Mouse (Mus musculus): ENCODE data around the gene Smyd3.

Smyd3 gene

DNA sequence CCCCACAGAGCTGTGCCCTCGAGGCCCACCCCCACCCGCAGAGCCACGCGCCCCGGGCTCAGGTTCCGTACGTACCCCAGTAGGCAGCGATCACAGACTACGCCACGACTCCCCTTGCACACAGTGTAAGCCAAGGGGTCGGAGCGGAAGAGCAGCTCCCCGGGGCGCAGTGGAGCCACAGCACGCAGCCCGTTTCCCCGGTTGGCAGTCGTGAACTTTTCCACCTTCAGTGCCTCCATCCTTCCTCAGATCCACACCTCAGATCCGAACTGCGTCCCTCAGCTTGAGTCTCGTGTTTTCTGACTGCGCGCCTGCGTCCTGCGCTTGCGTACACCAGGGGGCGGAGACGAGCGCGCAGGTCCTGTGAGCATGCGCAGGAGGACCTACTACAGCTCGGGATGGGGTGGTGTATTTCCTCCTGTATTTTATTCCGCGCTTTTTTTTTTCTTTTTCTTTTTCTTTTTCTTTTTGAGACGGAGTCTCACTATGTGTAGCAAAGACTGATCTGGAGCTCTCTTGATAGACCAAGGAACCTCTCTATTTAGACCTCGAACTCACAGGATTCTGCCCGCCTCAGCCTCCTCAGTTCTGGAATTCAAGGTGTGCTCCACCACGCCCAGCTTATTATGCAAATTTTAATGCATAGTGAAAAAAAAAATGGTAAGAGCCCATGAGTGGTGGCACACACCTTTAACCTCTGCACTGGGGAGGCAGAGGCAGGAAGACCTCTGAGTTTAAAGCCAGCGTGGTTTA, at the start of gene Smyd3:
Gene Smyd3 (minus strand): TSS at position 329 of the 753 bp plus-strand sequence.
- DNase-seq (ENCODE audit: low spot score): peak; percentile 82

DNA sequence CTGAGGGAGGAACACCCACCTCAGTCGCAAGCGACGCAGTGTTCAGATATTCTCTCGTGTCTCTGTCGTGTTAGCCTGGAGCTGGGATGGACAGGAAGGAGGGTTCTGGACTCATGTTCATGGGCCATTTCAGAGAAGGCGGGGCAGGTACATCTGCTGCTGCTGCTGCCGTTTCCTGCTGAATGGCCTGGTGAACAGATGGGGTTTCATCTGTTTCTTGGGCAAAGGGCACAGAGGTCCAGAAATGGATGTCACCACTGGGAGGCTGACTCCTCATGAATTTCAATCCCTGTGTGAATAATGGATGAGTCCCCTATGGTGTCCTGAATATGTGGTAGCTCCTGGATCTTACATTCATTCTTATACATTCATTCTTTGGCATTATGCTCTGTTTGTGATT, 49.7 kb upstream of the Smyd3 start:
- peak; percentile 51 for DNase-seq (ENCODE audit: low spot score)

DNA sequence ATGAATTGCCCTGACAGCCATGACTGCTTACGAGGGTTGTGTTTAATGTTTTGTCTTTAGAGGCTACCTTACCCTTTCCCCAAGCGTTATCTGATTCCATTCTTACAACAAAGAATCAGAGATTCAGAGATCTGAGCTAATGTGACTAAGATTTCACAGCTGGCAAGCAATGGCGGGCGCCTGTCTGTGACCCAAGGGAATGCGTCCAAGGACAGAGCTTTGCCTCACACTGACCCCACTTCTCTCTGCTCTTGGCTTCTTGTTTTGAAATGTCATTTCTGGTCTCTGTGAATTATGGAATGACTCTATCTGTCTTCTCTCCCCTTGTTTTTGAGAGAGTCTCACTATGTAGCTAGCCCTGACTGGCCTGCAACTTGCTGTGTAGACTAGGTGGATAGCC, 46.1 kb upstream of the Smyd3 start:
- DNase-seq (ENCODE audit: low spot score): no peak

DNA sequence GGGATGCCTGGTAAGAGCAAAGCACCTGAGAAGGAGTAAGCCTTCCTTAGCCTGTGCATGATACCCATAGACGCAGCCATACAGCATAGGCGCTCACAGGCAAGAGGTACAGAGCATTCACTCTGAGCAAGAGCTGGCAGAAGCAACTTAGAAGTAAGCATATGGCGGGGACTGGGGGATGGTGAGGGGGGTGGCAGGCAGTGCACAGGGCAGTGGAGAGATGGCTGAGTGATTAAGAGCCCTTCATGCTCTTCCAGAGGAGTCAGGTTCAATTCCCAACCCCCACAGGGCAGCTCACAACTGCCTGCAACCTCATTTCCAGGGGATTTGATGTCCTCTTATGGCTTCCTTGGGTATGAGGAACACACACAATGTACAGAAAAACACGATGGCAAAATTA, 45.4 kb upstream of the Smyd3 start:
- no peak for DNase-seq (ENCODE audit: low spot score)

DNA sequence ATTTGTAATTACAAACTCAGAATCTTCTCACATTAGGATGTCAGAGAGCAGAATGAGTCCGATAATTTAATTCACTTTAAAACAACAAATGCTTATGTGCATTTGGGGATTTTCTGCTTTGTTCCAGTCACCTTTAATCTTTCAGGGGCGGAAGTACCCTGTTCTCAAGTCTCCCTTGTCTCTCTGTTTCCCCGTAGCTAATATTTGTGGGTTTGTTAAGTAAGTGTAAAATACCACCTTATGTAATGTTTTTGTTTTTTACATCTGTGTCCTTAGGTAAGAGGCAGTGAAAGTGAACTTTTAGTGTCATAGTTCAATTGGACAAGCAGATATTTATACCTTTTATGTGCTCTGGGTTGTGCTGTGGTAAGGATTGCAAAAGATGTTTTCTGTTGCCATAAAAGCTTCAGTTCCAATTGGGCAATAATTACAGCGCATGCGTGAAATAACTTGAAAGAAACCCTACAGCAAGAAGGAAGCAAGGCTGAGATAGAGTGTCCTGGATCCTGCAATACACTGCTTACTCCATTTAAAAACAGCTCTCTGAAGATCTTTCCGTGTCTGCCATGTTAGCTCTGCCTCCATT, 43.1 kb upstream of the Smyd3 start:
- DNase-seq (ENCODE audit: low spot score): no peak

DNA sequence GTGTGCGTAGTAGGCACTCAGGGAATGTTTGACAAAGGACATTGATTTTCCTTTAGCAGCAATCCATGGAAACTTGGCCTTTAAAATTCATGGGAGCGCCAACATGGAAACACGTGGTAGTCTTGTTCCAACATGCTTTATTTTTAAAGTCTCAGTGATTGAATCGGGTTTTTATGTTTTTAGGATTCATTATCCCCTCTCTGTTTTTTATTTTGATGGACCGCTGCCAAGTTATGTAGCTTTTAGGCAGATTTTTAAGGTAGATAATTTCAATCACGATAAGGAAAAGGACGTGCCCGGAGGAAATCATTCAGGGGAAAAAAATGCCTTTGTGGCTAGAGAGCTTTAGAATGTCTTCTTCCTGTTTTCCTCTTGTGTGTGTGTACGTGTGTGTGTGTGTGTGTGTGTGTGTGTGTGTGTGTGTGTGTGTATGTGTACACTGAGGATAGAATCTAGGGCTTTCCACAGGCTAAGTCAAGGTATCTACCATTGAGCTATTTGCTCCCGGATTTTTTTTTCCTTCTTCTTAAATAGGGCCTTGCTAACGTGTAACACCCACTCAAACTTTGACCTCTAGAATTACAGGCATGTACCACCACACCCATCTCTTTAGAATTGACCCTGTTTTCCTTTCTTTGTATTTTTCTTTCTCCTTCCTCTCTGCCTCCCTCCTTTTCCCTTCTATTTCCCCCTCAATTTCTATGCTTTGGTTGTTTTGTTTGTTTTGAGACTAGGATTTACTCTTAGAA, 41.8 kb upstream of the Smyd3 start:
- DNase-seq (ENCODE audit: low spot score): no peak

DNA sequence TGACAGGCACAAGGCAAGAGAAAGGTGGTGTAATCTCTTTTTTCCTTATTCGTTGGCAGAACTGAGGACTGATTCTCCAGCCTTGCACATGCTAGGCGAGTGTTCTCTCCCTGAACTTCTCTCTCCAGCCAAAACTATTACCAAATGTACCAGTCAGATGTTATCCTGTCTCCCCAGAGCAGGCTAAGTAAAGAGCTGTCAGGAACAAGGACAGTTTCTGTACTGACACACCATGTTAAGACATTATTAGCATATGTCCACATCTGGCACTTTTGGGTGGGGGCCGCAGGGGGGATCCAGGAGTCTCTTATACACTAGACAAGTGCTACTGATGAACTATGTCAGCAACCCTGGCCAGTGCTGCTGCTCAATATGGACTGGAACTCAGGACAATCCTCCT, 39.1 kb upstream of the Smyd3 start:
- no peak for DNase-seq (ENCODE audit: low spot score)

DNA sequence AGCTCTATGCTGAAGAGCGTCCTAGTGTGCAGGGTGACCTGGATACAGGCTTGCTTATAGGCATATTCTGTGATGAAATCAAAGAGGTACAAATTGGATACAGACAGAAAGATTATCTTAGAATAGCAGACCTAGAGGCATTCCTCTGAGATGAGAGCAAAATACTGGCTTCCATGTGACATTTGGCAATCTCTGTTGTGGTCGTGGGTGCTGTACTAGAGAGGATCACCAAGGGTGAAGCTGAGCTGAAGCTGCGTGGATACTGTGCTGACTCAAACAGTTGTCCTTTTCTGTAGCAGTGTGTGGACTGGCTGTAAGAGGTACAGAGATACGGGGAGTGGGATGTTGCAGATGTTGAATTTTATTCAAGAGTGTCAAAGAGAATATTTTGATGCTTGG, 36.1 kb upstream of the Smyd3 start:
- no peak for DNase-seq (ENCODE audit: low spot score)

DNA sequence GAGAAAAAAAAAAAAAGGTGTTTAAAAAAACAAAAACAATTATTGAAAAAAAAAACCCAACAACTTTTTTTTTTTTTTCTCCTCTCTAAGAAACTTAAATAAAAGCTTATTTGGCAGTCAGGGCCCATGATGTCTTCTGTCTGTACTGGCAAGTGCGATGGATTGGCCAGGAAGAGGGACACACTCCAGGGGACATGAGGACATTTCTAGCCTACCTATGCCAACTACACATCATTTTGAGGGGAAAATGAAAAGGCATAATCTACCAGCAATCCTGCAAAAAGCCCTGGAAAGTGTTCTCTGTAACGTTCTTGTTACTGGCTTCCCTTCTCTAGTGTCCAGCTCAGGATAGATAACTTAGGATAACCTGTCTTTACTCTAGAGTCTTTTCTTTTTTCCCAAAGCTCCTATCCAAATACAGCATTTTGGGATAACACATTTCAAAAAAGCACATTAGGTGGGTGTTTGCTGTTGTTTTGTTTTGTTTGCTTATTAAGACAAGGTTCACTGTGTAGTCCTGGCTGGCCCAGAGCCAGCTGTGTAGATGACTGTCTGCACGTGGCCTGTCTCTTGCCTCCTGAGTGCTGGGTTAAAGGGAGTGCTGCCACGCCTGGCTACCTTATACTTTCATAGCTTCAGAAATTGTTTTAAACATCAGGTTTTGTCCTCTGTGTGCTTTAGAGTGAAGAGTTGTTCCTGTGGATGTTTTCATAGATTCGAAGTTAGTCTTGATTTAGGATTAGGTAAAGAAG, 35.5 kb upstream of the Smyd3 start:
- DNase-seq (ENCODE audit: low spot score): no peak

DNA sequence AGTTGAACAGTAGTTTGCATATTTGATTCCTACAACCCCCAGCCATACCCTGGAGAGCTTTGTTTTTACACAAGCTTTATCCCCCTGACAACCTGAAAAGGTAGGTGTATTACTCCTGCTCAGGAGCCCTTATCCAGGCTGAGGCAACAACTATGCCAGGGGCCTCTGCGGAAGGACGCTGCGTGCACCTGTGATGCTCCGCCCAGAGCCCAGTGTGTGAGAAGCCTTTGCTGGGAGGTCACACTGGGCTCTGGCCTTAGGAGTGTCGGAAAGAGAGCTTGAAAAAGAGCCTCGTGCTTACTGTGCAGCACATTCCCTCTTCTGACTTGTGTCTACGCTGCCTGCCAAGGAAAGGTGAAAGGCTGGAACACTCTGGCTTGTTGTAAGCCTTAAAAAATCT, 34.9 kb upstream of the Smyd3 start:
- no peak for DNase-seq (ENCODE audit: low spot score)

DNA sequence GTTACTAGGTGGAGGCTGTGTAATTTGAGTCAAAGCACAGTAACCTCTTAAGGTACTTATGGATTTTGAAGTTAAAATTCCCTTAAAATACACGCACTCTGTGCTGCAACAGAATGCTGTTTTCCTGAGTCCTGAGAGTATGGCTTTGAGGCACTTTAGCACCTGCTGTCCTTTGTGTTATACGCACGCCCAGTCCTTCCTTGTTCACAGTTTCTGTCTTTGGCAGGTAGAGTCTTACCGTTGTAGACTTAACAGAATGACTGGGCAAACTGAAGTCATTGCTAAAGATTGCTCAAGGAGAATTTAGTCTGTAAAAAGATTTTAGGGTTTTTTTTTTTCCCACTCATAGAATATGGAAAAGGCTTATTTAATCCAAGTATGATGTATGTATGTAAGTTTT, 34.1 kb upstream of the Smyd3 start:
- DNase-seq (ENCODE audit: low spot score): no peak

DNA sequence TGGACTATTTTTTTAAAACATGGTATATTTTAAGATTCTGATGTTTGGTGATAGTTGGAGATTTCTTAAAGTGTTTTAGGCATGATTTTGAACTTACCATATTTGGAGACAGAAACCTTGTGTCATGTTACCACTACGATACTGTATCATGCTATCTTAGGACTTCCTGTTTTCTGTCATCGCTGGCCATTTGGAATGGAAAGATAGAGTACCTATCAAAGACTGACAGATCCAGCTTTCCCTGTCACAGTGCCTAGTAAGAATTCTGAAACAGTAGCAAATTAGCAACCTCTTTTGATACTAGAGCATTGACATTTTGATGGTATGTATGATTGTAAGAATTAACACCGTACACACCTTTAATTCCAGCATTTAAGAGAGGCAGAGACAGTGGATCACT, 33.5 kb upstream of the Smyd3 start:
- DNase-seq (ENCODE audit: low spot score): no peak

DNA sequence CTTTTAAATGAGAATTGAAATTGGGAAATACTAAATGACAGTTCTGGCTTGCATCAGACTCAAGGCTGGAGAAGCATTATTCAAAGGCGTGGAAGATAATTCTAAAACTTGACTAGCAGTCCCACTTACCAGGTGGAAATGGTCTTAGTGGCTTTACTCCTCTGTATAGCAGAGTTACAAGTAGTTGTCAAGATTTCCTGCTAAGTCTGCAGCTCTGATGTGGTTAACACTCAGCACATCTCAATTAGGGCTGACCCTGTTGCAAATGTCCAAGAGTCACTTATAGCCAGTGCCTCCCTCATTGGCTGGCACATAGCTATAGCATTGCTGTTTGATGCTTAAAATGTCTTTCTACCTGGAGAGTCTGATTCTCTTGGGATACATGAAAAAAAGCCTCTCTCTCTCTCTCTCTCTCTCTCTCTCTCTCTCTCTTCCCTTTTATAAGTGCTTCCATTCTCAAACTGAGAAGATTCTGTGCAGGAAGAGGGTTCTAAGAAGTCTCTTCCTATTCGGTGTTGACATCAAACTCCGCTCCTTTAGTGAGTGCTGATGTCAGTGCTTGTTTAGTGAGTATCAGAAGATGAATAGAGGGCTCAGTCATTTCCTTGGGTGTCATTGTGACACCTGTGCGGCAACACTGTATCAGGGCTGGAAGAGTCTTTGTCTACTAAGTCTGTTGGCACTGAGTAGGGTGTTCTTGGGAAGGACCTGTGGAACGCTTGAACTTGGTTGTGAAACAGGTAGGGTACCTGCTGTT, 31.3 kb upstream of the Smyd3 start:
- DNase-seq (ENCODE audit: low spot score): no peak

DNA sequence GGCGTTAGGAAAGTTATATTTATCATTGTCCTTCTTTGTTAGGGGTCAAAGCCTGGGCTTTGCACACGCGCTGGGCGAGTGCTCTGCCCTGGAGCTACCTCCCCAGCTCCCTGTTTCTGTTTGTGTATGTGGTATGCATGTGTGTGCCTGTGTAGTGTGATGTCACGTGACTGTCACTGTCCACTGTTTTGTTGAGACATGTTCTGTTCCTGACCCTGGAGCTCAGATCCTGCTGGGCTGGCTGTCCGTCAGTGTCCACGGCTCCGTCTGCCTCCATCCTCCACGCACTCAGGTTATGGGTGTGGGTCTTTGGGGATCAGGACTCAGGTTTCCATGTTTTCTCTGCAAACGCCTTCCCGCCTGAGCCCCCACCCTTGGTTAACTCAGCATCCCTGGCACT, 30.4 kb upstream of the Smyd3 start:
- no peak for DNase-seq (ENCODE audit: low spot score)

DNA sequence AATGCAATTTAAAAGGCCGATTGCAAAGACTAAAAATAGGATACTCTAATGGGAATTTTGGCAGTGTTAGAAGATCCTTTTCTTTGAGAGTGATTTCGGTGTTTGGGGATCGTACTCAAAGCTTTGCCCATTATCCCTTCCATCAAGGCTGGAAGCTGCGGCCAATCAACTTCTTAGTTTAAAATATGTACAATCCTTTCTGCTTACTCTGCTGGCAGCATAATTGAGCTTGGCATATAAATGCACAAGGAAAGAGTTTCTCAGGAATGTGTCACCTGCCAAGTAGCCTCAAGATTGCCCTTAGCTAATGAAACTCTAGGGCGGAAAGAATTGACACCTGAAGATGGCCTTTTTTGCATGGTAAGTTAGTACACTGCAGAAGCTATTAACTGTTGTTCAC, 29.3 kb upstream of the Smyd3 start:
- DNase-seq (ENCODE audit: low spot score): peak; percentile 18

DNA sequence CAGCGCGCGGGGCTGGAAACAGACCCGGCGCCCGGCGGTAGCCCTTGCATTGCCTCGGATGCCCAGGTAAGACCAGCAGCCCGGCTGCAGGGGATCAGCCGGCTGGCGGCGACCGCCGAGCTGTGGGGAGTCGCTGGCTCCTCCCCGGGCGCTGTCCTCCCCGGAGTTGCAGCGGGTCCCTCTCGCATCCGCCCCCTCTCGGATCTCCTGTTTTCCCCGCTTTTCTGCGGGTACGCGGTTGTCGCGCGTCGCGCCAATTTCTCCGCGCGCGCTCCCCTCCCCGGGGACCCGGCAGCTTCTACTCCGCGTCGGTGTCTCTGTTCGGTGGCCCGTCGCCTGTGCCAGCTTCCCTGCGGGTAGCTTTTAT, 28.7 kb upstream of the Smyd3 start:
- no peak for DNase-seq (ENCODE audit: low spot score)

DNA sequence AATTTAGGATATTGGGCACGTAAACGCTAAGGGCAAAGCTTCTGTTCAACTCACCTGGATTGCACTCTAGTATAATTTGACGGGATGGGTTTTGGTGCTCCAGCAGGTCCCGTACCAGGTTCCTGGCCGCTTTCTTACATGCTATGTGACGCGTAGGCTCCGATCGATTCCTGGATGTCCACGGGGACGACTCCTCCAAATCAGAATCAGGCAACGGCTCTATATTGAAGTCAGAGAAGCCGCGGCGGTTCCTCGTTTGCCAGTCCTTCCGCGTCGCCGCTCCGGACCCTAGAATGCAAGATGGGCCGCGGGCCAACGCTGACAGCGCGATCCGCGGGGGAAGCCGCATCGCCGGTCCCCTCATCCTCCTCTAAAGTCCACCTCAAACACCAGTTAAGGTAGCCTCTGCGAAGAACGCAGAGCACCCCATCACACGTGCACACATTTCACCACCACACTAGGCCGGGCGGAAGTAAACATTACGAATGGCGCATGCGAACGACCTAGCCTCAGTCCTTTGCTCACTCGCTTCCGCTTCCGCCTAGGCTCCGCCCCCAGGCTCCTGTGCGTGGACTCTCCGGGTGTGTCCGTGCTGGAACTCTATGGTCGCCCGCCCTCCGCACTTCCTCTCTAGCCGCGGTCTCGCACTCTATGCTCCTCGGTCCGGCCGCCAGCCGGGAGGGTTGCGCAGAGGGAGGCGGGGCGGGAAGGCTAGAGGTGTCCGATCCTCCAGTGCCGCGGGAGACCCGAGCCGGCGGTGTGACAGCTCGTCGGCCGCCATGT, 28.1 kb upstream of the Smyd3 start, which contains the start of the genes Tfb2m and Cnst:
Gene Tfb2m (minus strand): TSS at position 500 of the 783 bp plus-strand sequence.
Gene Cnst (plus strand): TSS at position 603 of the 783 bp plus-strand sequence.
- peak; percentile 97 for DNase-seq (ENCODE audit: low spot score)

DNA sequence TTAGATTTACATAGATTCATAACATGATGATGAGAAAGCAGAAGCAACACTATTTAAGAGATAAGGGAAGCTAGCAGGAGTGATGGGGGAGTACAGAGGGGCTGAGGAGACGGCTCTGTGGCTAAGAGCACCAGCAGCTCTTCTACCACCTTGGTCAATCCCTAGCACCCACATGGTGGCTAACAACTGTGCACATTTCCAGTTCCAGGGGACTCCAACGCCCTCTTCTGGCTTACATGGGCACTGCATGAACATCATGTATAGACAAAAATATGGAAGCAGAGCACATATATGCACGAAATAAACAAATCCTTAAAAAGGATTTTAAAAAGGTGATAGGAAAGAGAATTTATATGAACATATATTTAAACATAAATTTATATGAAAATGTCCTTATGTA, 23.7 kb upstream of the Smyd3 start:
- DNase-seq (ENCODE audit: low spot score): peak; percentile 18

DNA sequence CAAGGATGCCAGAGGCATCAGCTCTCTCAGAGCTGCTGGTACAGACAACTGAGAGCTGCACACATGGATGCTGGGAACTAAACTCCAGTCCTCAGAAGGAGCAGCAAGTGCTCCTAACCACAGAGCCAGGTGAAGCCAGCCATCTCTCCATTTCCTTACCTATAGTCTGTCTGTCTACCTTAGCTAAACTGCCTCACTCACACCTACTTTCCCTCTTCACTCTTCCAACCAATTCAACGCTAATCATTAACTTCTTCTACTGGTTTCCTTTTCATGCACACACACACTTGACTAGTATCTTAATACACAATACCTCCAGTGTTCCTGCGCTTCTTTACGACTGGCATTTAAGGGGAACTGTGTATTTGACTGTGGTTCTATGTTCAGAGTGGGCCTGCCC, 22.0 kb upstream of the Smyd3 start:
- no peak for DNase-seq (ENCODE audit: low spot score)

DNA sequence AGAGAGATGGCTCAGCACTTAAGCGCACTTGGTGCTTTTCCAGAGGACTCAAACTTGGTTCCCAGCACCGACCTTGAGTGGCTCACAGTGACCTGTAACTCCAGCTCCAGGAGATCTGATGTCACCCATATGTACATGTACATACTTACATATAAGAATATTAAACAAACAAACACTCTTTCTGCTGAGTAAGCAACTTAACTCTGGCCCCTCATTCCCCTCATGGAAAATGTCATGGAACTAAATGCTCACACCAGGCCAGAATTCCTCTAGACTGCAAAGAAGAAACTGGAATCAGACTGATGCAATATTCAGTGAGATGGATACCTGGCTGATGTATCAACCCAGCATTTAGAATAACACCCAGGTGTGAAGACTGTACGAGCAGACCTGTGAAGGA, 21.2 kb upstream of the Smyd3 start:
- no peak for DNase-seq (ENCODE audit: low spot score)

DNA sequence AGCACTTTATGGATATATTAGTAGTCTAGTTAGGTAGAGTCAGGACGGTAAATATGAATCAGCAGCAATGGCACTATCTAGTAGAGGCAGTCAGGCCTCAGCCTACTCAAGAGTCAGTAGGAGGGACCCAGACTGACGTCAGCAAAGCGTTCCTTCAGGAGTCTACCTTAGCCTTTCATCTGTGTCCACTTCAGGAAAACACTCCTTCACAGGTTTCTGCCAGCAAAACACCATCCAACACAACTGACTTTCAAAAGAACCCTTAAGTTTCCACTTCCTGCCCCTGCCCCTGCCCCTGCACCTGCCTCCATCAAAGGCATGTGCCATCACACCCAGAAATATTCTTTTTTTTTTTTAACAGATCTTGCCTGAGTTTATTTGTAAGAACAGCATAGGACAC, 2.1 kb upstream of the Smyd3 start:
- no peak for DNase-seq (ENCODE audit: low spot score)

All from retina, embryonic 14.5 days (tissue).